Mouse (Mus musculus) testis, adult 2 months (tissue): ENCODE results near the gene Ccdc92b.

ENCODE experiments used
- CTCF ChIP-seq: fragments of 200-500 bp; IDR thresholded peaks from 2 replicates; pipeline ENCODE4 v1.5.1; 2012; ENCODE audit warnings: low read depth, mild to moderate bottlenecking, inconsistent platforms, low read length, moderate library complexity; ENCODE audit not compliant: control insufficient read depth, insufficient read depth, insufficient replicate concordance
- POLR2A ChIP-seq: fragments of 200-500 bp; IDR thresholded peaks from 2 replicates; pipeline ENCODE4 v1.6.1; 2012; ENCODE audit warnings: low read depth, mild to moderate bottlenecking, inconsistent platforms, low read length, moderate library complexity; ENCODE audit not compliant: control insufficient read depth

- TF ChIP-seq POLR2A: no peak
- no peak for TF ChIP-seq CTCF
Observed at GRCm38 (mm10) chr11:74602286-74602685, 17.1 kb upstream of the Ccdc92b start.
